Mouse (Mus musculus) midbrain, embryonic 12.5 days (tissue): ENCODE measurements around the gene 2310022A10Rik. TPM values are rescaled to one million over a fixed set of nuclear protein-coding genes. Genes with fewer than 3 reads are reported as not detected.
"Not testable (repeated sequence)": the region's sequence is repeated elsewhere in the genome, so short reads cannot be mapped to it uniquely, and the experiment has no call there.

Experiments
- ATAC-seq: fragments of 200-750 bp; cut with Nextera tagmentation; 2 replicates; pipeline ENCODE4 v1.8.0; 2017; ENCODE audit warnings: low read depth, moderate TSS enrichment, moderate library complexity; ENCODE audit not compliant: low FRiP score
- H3K27ac ChIP-seq: fragments of 300-500 bp; sonication (generic); replicated peaks from 2 replicates; pipeline ENCODE4 v1.5.1; 2016; ENCODE audit warnings: mild to moderate bottlenecking
- H3K27me3 ChIP-seq: fragments of 300-500 bp; sonication (generic); 2 replicates; pipeline ENCODE4 v1.6.1; 2016; ENCODE audit warnings: mild to moderate bottlenecking
- H3K36me3 ChIP-seq: fragments of 300-500 bp; sonication (generic); 2 replicates; pipeline ENCODE4 v1.6.1; 2016
- H3K4me1 ChIP-seq: fragments of 300-500 bp; sonication (generic); 2 replicates; pipeline ENCODE4 v1.6.1; 2016
- H3K4me2 ChIP-seq: fragments of 300-500 bp; sonication (generic); replicated peaks from 2 replicates; pipeline ENCODE4 v1.6.1; 2016; ENCODE audit warnings: mild to moderate bottlenecking, moderate library complexity
- H3K4me3 ChIP-seq: fragments of 300-500 bp; sonication (generic); 2 replicates; pipeline ENCODE4 v1.5.1; 2016; ENCODE audit warnings: mild to moderate bottlenecking
- H3K9ac ChIP-seq: fragments of 300-500 bp; sonication (generic); replicated peaks from 2 replicates; pipeline ENCODE4 v1.6.1; 2016; ENCODE audit warnings: mild to moderate bottlenecking, moderate library complexity
- H3K9me3 ChIP-seq: fragments of 300-500 bp; sonication (generic); 2 replicates; pipeline ENCODE4 v1.6.1; 2016; ENCODE audit warnings: mild to moderate bottlenecking
- WGBS: fragments of 180-500 bp; shearing (Covaris S2); methylation state at CpG from one replicate; pipeline ENCODE4 v1.1.7; 2016; 5-methylcytosine and 5-hydroxymethylcytosine counted together
- polyA plus RNA-seq: library from polyadenylated mRNA; unstranded; fragments of >200 nt; fragmentation: Nextera tagmentation; extraction: Ambion mirVana; gene quantifications from 2 replicates; pipeline ENCODE4 v1.2.1, GENCODE M21; 2016

2310022A10Rik gene
- polyA plus RNA-seq, 1 experiment from 2014 or later: 37.4 TPM

- H3K27me3 ChIP-seq, H3K9ac ChIP-seq, ATAC-seq, H3K9me3 ChIP-seq, H3K27ac ChIP-seq, H3K4me2 ChIP-seq, H3K4me3 ChIP-seq, H3K4me1 ChIP-seq: not testable (repeated sequence)
- H3K36me3 ChIP-seq: peaks cover 80% of the 10 kb centered on the region
- 98% methylated on average over 7 of the region's 7 CpGs for WGBS
Measured at GRCm38 (mm10) chr7:27628816-27629215, 75.8 kb downstream of the 2310022A10Rik start.

- Histone ChIP-seq H3K9me3 (no peaks in the 10 kb centered on the region), H3K4me1 (no peaks in the 10 kb centered on the region), H3K27me3 (no peaks in the 10 kb centered on the region), H3K27ac (no peak overlapping the region), H3K9ac (no peak overlapping the region), H3K4me2 (no peak overlapping the region), H3K4me3 (no peak overlapping the region), H3K36me3 (peaks cover 78% of the 10 kb centered on the region)
- ATAC-seq: no peak
- WGBS: 95% methylated on average over 4 of the region's 4 CpGs
Measured at GRCm38 (mm10) chr7:27631439-27631838, 78.4 kb downstream of the 2310022A10Rik start.

Other genes with a start within 250 kb of the 2310022A10Rik start
- gene Ltbp4, start 215.5 kb upstream of the 2310022A10Rik start, polyA plus RNA-seq: 10.1 and 10.2 TPM in 2 replicates
- 77.3 and 78.1 TPM in 2 replicates for gene Shkbp1, start 197.2 kb upstream of the 2310022A10Rik start, polyA plus RNA-seq
- 0.87 TPM in 1 of 2 replicates, not detected in the other for gene Gm20479, start 195.8 kb upstream of the 2310022A10Rik start, polyA plus RNA-seq
- gene Sptbn4, start 105.5 kb upstream of the 2310022A10Rik start, polyA plus RNA-seq: 0.67 and 0.78 TPM in 2 replicates
- gene Blvrb, start 105.3 kb upstream of the 2310022A10Rik start, polyA plus RNA-seq: 23.1 and 31.0 TPM in 2 replicates
- 16.5 and 18.7 TPM in 2 replicates for gene Sertad3, start 79.5 kb upstream of the 2310022A10Rik start, polyA plus RNA-seq
- 11.6 and 14.4 TPM in 2 replicates for gene Sertad1, start 66.3 kb upstream of the 2310022A10Rik start, polyA plus RNA-seq
- gene Prx, start 53.9 kb upstream of the 2310022A10Rik start, polyA plus RNA-seq: 2.5 and 3.1 TPM in 2 replicates
- 0.38 and 0.45 TPM in 2 replicates for gene Hipk4, start 30.0 kb upstream of the 2310022A10Rik start, polyA plus RNA-seq
- 69.9 and 71.6 TPM in 2 replicates for gene Pld3, start within 50 bp of the 2310022A10Rik start, polyA plus RNA-seq
- gene Akt2, start 38.3 kb downstream of the 2310022A10Rik start, polyA plus RNA-seq: 79.6 and 90.9 TPM in 2 replicates
- gene Ttc9b, start 100.7 kb downstream of the 2310022A10Rik start, polyA plus RNA-seq: 18.1 and 19.4 TPM in 2 replicates
- 17.9 and 18.9 TPM in 2 replicates for gene Map3k10, start 121.4 kb downstream of the 2310022A10Rik start, polyA plus RNA-seq
- 9.3 and 9.9 TPM in 2 replicates for gene Zfp607b, start 136.1 kb downstream of the 2310022A10Rik start, polyA plus RNA-seq
- gene Zfp60, start 178.2 kb downstream of the 2310022A10Rik start, polyA plus RNA-seq: 102 and 112 TPM in 2 replicates